Mouse (Mus musculus) ES-Bruce4 (cell line): ENCODE results near the gene Scn9a.

Experiments
- CTCF ChIP-seq: IDR thresholded peaks from one replicate; pipeline ENCODE4 v1.8.1; 2011; ENCODE audit warnings: low read depth, low read length
- POLR2A ChIP-seq: IDR thresholded peaks from one replicate; pipeline ENCODE4 v1.8.1; 2011; ENCODE audit warnings: low read length; ENCODE audit not compliant: insufficient read depth

DNA sequence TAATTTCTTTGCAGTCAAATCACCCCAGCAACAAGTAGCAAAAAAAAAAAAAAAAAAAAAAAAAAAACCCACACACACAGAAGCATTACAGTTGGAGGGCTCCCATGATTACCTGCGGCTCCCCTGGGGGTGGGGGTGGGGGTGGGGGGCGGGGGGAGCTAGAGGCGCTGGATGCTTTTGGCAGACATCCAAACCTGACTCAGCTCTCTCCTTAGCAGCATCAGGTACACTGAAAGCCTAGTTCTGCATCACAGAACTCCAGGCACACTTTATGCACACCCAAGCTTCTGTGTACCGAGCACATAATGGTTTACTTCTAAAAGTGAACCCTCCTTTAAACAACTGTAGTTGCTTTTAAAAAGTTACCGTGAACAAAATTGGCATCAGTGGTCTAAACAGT, 2.0 kb downstream of the Scn9a start:
- TF ChIP-seq POLR2A: no peak
- TF ChIP-seq CTCF: no peak
